Mouse (Mus musculus) midbrain, embryonic 12.5 days (tissue): ENCODE results near the gene Pigm. TPM values are rescaled to one million over a fixed set of nuclear protein-coding genes. Genes with fewer than 3 reads are reported as not detected.
A peak's percentile ranks its signal among the peaks of the same experiment; 100 is the strongest.

ENCODE experiments used
- ATAC-seq: fragments of 200-750 bp; cut with Nextera tagmentation; 2 replicates; pipeline ENCODE4 v1.8.0; 2017; ENCODE audit warnings: low read depth, moderate TSS enrichment, moderate library complexity; ENCODE audit not compliant: low FRiP score
- H3K27ac ChIP-seq: fragments of 300-500 bp; sonication (generic); replicated peaks from 2 replicates; pipeline ENCODE4 v1.5.1; 2016; ENCODE audit warnings: mild to moderate bottlenecking
- H3K27me3 ChIP-seq: fragments of 300-500 bp; sonication (generic); 2 replicates; pipeline ENCODE4 v1.6.1; 2016; ENCODE audit warnings: mild to moderate bottlenecking
- H3K36me3 ChIP-seq: fragments of 300-500 bp; sonication (generic); 2 replicates; pipeline ENCODE4 v1.6.1; 2016
- H3K4me1 ChIP-seq: fragments of 300-500 bp; sonication (generic); 2 replicates; pipeline ENCODE4 v1.6.1; 2016
- H3K4me2 ChIP-seq: fragments of 300-500 bp; sonication (generic); replicated peaks from 2 replicates; pipeline ENCODE4 v1.6.1; 2016; ENCODE audit warnings: mild to moderate bottlenecking, moderate library complexity
- H3K4me3 ChIP-seq: fragments of 300-500 bp; sonication (generic); 2 replicates; pipeline ENCODE4 v1.5.1; 2016; ENCODE audit warnings: mild to moderate bottlenecking
- H3K9ac ChIP-seq: fragments of 300-500 bp; sonication (generic); replicated peaks from 2 replicates; pipeline ENCODE4 v1.6.1; 2016; ENCODE audit warnings: mild to moderate bottlenecking, moderate library complexity
- H3K9me3 ChIP-seq: fragments of 300-500 bp; sonication (generic); 2 replicates; pipeline ENCODE4 v1.6.1; 2016; ENCODE audit warnings: mild to moderate bottlenecking
- WGBS: fragments of 180-500 bp; shearing (Covaris S2); methylation state at CpG from one replicate; pipeline ENCODE4 v1.1.7; 2016; 5-methylcytosine and 5-hydroxymethylcytosine counted together
- polyA plus RNA-seq: library from polyadenylated mRNA; unstranded; fragments of >200 nt; fragmentation: Nextera tagmentation; extraction: Ambion mirVana; gene quantifications from 2 replicates; pipeline ENCODE4 v1.2.1, GENCODE M21; 2016

Pigm gene
- polyA plus RNA-seq = 10.7 and 11.4 TPM in 2 replicates

DNA sequence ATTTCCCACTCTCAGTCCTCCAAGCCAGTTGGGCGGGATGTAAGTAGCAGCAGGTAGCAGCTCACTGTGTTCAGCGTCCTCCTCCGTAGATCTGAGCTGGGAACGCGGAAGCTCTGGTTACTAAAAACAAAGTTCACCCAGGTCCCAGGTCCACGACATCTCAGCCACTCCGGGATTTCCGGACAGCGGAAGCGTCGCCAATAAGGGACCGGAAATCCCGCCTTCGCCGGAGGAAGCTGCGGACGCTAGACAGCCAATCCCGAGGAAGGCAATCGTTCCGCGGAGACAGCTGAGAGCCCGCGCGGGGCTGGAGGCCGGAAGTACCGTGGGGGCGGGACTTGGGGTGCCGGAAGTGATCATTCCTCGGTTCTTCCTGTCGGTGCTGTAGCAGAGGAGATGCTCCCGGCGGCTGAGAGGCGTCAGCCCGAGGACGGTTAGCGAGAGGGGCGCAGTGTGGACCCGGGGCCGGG, at the start of gene Pigm:
Gene Pigm, plus strand, starts transcription at position 349 of the 470 bp plus-strand sequence.
- H3K27me3 ChIP-seq = no peaks in the 10 kb centered on the region
- H3K36me3 ChIP-seq = peaks cover 12% of the 10 kb centered on the region
- H3K27ac ChIP-seq = peak within 1 kb of the TSS; percentile 61
- peak within 1 kb of the TSS; percentile 80 for H3K4me3 ChIP-seq
- under 1% methylated on average over 39 of the region's 39 CpGs for WGBS
- peaks cover 24% of the 10 kb centered on the region for H3K4me1 ChIP-seq
- peak within 1 kb of the TSS; percentile 99 for H3K4me2 ChIP-seq
- peak; percentile 99 for ATAC-seq
- H3K9me3 ChIP-seq = no peaks in the 10 kb centered on the region
- peak within 1 kb of the TSS; percentile 80 for H3K9ac ChIP-seq

DNA sequence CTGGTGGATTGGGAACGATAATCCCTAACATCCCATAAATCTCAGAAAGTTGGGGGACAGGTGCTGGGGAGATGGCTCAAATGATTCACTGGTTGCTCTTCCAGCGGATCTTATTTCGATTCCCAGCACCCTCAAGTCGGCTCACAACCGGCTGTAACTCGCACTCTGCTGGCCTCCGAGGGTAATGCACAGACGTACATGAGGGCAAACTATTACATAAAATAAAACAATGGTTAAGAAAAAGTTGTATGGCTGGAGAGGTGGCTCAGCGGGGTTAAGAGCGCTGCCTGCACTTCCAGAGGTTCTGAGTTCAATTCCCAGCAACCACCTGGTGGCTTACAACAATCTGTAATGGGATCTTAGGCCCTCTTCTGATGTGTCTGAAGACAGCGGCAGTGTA, 49.7 kb upstream of the Pigm start:
- no peak overlapping the region for H3K27ac ChIP-seq
- peak overlapping the region; percentile 41 for H3K4me3 ChIP-seq
- WGBS = 60% methylated on average over 11 of the region's 11 CpGs
- no peaks in the 10 kb centered on the region for H3K9me3 ChIP-seq
- H3K4me1 ChIP-seq = peaks cover 39% of the 10 kb centered on the region
- peaks cover 69% of the 10 kb centered on the region for H3K27me3 ChIP-seq
- H3K4me2 ChIP-seq = peak overlapping the region; percentile 64
- no peak for ATAC-seq
- no peak overlapping the region for H3K9ac ChIP-seq
- no peaks in the 10 kb centered on the region for H3K36me3 ChIP-seq

DNA sequence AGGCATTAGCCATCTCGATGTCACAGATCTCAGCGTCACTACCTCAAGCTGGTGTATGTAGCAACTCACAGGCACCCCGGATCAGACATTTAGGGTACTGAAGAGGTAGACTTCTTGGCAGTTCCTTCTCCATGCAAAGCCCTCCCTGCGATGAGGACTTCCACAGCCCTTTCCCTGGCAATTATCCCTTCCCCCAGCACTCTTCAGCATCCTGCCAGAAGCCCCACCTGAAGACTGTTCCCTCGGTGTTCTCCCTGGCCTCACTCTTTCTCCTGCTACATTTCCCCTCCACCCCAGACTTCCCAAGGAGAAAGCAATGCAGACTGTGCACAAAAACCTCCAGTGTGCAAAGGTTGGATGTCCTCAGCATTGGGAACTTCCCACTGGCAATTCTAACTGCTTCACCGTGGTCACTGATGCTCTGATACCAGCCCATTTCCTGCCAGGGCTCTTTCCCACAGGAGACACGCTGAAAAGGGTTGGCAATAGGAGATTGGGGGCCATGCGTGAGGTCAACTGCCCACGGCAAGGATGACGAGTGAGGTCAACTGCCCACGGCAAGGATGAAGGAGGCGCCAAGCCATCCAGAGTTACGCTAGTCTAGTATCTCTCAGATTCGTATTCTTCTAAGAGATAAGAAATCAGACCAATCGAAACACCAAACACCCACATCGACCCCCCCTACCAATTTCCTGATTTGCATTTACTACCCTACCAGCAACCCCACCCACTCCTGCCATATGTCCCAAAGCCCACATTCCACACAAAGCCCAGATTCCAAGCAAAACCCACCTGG, 48.9 kb upstream of the Pigm start:
- no peak for ATAC-seq
- Histone ChIP-seq H3K9ac (no peak overlapping the region), H3K4me1 (peaks cover 36% of the 10 kb centered on the region), H3K4me2 (no peak overlapping the region), H3K9me3 (no peaks in the 10 kb centered on the region), H3K4me3 (no peak overlapping the region), H3K36me3 (no peaks in the 10 kb centered on the region), H3K27ac (no peak overlapping the region), H3K27me3 (peaks cover 63% of the 10 kb centered on the region)
- 91% methylated on average over 16 of the region's 16 CpGs for WGBS

DNA sequence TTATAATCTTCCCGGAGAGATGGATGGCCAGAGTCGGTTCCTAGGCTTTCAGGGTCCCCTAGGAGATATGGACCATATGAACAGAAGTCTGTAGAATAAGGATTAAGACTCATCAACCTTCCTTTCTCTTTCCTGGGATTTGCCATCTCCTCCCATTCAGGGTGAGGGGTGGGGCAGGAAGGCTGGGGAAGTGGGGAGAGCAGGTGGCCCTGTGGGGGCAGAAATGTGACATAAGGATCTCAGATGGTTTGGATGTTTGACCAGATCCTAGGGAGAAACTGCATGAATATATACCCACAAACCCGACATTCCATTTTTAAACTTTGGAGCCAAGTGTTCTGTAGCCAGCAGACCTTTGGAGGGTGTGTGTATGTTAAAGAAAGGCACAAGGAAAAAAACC, 48.3 kb upstream of the Pigm start:
- H3K4me2 ChIP-seq = no peak overlapping the region
- no peak for ATAC-seq
- no peaks in the 10 kb centered on the region for H3K9me3 ChIP-seq
- H3K9ac ChIP-seq = no peak overlapping the region
- peaks cover 30% of the 10 kb centered on the region for H3K4me1 ChIP-seq
- H3K27me3 ChIP-seq = peaks cover 58% of the 10 kb centered on the region
- no peak overlapping the region for H3K27ac ChIP-seq
- WGBS = 88% methylated on average over 3 of the region's 3 CpGs
- H3K4me3 ChIP-seq = no peak overlapping the region
- H3K36me3 ChIP-seq = no peaks in the 10 kb centered on the region

DNA sequence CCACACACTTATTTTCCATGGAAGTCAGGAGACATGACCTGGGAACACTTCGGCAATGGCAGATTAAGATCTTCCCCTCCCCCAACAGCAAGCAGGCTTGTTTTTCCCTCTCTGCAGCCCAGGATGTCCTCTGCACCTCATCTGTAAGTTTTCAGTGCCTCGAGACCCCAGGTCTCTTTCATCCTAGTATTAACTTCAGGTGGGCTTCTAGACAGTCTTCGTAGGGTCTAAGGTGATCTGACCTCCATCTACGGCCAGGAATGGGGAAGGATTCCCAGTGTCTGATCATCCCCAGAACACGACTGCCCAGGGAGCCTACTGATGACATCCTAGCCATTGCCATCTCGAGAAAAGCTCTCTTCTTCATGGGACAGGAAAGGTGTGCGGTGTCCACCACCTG, 47.9 kb upstream of the Pigm start:
- H3K27ac ChIP-seq = no peak overlapping the region
- H3K36me3 ChIP-seq = no peaks in the 10 kb centered on the region
- H3K9ac ChIP-seq = no peak overlapping the region; the same call in 1 of the 2 replicates
- WGBS = 88% methylated on average over 7 of the region's 7 CpGs
- ATAC-seq = no peak
- no peaks in the 10 kb centered on the region for H3K9me3 ChIP-seq
- no peak overlapping the region for H3K4me3 ChIP-seq
- peaks cover 25% of the 10 kb centered on the region for H3K4me1 ChIP-seq
- H3K27me3 ChIP-seq = peaks cover 58% of the 10 kb centered on the region
- H3K4me2 ChIP-seq = peak overlapping the region; percentile 47

DNA sequence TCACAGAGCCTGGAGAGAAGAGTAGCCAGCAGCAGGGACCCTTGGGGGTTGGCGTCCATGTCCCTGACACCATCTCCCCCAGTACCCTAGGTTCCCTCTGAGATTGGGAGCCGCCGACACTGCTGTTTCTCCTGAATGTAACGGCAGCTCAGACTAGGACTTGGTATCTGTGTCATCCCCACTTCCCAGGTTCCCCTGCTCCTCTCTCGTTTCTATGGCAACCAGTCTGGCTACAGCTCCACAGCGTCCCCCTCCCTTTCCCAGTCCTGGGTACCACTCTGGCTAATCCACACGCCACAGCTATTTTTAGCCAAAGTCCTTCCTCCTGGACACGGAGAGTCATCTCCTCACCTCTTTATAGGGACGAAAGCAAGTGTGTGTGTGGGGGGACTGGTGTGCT, 47.2 kb upstream of the Pigm start, which contains the start of gene Kcnj9:
Gene Kcnj9, minus strand, starts transcription at position 188 of the 400 bp plus-strand sequence.
- Histone ChIP-seq H3K36me3 (no peaks in the 10 kb centered on the region), H3K9ac (peak within 1 kb of the TSS; percentile 44), H3K27ac (peak within 1 kb of the TSS; percentile 46), H3K27me3 (peaks cover 59% of the 10 kb centered on the region), H3K4me1 (peaks cover 23% of the 10 kb centered on the region), H3K4me3 (peak within 1 kb of the TSS; percentile 27), H3K9me3 (no peaks in the 10 kb centered on the region), H3K4me2 (peak within 1 kb of the TSS; percentile 47)
- ATAC-seq = peak; percentile 81
- 19% methylated on average over 9 of the region's 9 CpGs for WGBS

DNA sequence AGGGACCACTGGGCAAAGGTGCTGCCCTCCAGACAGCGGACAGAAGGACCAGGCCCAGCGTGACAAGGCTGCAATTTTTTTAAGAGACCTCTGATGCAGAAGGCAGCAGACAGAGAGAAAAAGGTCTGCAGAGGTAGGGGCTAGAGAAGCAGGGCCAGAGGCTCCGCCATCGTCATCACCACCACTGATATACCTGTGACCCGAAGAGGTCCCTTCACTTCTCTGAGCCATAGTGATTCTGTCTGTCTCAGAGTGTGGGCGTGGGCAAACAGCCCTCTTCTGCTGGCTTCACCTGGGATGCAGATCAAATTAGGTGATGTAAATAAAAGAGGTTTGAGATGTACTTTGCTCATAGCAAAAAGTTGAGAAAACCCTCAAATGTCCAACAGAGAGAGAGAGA, 46.7 kb upstream of the Pigm start:
- Histone ChIP-seq H3K4me2 (peak overlapping the region; percentile 47), H3K4me3 (no peak overlapping the region), H3K9me3 (no peaks in the 10 kb centered on the region), H3K27me3 (peaks cover 63% of the 10 kb centered on the region), H3K9ac (no peak overlapping the region), H3K4me1 (peaks cover 18% of the 10 kb centered on the region), H3K36me3 (no peaks in the 10 kb centered on the region), H3K27ac (peak overlapping the region; percentile 46)
- no peak for ATAC-seq
- 68% methylated on average over 6 of the region's 6 CpGs for WGBS

DNA sequence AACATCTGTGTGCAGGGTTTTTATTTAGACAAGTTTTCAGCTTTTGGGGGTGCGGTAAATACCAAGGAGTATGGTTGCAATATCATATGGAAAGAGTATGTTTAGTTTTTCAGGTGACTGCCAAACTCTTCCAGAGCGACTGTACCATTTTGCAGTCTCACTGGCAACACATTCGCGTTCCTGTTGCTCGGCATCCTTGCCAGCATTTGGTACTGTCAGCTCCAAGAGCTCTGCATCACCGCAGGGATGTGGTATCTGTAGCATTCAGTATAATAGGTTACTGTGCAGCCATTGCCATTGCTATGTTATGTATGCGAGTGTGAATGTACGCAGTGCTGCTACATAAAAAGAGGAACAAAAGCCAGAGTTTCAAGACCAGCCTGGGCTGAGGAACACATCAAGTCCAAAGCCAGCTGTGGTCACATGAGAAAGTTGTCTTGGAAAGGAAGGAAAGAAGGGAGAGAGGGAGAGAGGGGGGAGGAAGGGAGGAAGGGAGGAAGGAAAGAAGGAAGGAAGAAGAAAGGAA, 44.9 kb upstream of the Pigm start:
- H3K4me2 ChIP-seq = no peak overlapping the region
- no peak overlapping the region for H3K9ac ChIP-seq
- no peak for ATAC-seq
- peaks cover 47% of the 10 kb centered on the region for H3K27me3 ChIP-seq
- no peak overlapping the region for H3K27ac ChIP-seq
- H3K36me3 ChIP-seq = no peaks in the 10 kb centered on the region
- H3K9me3 ChIP-seq = no peaks in the 10 kb centered on the region
- 77% methylated on average over 8 of the region's 8 CpGs for WGBS
- H3K4me3 ChIP-seq = no peak overlapping the region
- H3K4me1 ChIP-seq = peaks cover 12% of the 10 kb centered on the region

DNA sequence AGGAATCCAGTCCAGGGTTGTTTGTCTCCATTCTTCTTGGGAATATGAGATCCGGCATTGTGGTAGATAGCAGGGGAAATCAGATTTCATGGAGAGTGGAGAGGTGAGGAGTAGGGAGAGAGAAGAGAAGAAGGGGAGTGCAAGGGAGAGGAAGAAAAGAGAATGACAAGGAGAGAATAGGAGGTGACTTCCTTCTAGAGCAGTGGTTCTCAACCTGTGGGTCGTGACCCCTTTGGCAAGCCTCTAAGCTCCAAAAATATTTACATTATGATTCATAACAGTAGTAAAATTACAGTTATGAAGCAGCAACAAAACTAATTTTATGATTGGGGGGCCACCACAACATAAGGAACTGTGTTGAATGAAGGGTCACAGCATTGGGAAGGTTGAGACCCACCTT, 43.4 kb upstream of the Pigm start:
- WGBS = 87% methylated on average over 2 of the region's 2 CpGs
- Histone ChIP-seq H3K36me3 (no peaks in the 10 kb centered on the region), H3K4me1 (peaks cover 12% of the 10 kb centered on the region), H3K27me3 (peaks cover 37% of the 10 kb centered on the region), H3K27ac (no peak overlapping the region), H3K9me3 (no peaks in the 10 kb centered on the region), H3K4me2 (no peak overlapping the region), H3K4me3 (no peak overlapping the region), H3K9ac (no peak overlapping the region)
- ATAC-seq = no peak

DNA sequence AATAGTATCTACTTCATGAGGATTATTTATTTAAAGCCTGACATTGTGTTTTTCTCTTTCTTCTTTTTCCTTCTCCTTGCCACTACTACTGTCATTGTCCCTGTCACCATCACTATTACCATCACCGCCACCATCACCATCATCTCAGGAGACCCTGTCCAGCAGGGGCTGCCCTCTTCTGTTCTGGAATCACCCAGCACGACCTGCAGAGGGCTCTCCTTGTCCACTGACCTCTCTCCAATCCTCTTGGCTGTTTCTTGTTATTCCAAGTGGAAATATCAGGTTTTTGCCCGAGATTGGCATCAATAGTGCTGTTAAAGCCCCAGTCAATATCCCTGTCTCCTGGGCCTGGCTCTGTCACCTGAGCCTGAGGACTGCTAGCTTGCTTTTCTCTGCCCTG, 42.8 kb upstream of the Pigm start:
- H3K4me2 ChIP-seq = no peak overlapping the region
- H3K36me3 ChIP-seq = no peaks in the 10 kb centered on the region
- H3K9me3 ChIP-seq = no peaks in the 10 kb centered on the region
- no peak overlapping the region for H3K4me3 ChIP-seq
- WGBS = 26% methylated on average over 3 of the region's 3 CpGs
- peaks cover 36% of the 10 kb centered on the region for H3K27me3 ChIP-seq
- H3K9ac ChIP-seq = no peak overlapping the region
- no peak for ATAC-seq
- no peak overlapping the region for H3K27ac ChIP-seq
- peaks cover 12% of the 10 kb centered on the region for H3K4me1 ChIP-seq

DNA sequence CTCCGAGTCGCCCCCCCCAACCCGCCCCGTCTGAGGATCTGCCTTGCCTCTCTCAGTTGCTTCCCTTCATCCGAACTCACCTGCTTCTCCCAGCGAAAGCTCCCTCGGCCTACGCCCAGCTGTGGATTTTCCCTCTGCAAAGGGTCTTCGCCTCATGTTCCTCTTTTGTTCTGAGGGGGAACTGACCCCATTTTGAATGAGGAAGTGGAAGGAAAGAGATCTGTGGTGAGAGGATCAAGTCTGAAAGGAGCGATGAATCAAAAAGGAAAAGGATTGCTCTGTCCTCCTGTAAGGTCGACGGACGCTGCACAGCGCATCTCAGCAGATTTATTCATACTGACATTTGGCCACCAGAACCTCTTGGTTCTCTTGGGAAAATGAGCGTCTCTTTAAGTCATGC, 40.5 kb upstream of the Pigm start:
- H3K9ac ChIP-seq = no peak overlapping the region
- H3K4me2 ChIP-seq = no peak overlapping the region
- no peak overlapping the region for H3K27ac ChIP-seq
- WGBS = 75% methylated on average over 15 of the region's 15 CpGs
- no peaks in the 10 kb centered on the region for H3K9me3 ChIP-seq
- no peak for ATAC-seq
- no peaks in the 10 kb centered on the region for H3K36me3 ChIP-seq
- H3K4me3 ChIP-seq = no peak overlapping the region
- peaks cover 6% of the 10 kb centered on the region for H3K4me1 ChIP-seq
- H3K27me3 ChIP-seq = peaks cover 25% of the 10 kb centered on the region

DNA sequence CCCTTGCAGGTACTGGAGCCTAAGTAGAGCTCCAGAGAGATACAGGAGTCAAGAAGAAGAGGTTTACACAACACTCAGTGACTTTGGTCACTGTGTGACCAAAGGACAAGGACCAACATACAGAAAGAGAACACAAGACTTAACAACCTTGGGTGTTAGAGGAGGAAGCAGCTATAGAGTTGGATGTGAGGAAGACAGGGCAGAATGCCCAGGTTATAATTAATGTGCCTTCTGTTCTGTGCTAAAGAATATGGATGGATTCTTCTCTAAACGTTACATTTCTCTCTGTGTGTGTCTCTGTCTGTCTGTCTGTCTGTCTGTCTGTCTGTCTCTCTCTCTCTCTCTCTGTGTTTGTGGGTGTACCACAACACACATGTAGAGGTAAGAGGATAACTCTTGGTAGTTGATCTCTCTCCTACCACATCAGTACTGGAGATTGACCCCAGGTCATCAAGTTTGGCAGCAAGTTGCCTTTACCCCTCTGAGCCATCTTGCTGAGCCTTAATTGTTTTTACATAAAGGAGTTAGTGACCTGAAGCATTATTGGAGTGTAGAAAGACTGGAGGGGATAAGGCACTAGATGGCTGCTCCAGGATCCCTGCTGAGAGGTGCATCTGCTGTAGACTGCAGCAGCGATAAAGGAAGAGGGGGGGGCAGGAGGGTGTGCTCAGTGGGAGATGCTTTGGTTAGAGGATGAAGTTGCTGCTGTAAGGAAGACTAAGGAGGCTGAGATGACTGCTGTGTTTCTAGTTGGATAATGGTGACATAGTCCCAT, 38.7 kb upstream of the Pigm start:
- peaks cover 18% of the 10 kb centered on the region for H3K4me1 ChIP-seq
- no peak overlapping the region for H3K4me3 ChIP-seq
- peaks cover 34% of the 10 kb centered on the region for H3K27me3 ChIP-seq
- WGBS = 43% methylated on average over 2 of the region's 2 CpGs
- no peaks in the 10 kb centered on the region for H3K36me3 ChIP-seq
- no peak for ATAC-seq
- no peak overlapping the region for H3K4me2 ChIP-seq
- H3K9ac ChIP-seq = no peak overlapping the region
- no peak overlapping the region for H3K27ac ChIP-seq
- H3K9me3 ChIP-seq = no peaks in the 10 kb centered on the region
